Mouse (Mus musculus) heart, adult 2 months (tissue): ENCODE results near the gene Fam83e.

Source experiments
- CTCF ChIP-seq: fragments of 200-600 bp; IDR thresholded peaks from 2 replicates; pipeline ENCODE4 v1.8.1; 2022; ENCODE audit warnings: antibody characterized with exemption, mild to moderate bottlenecking, moderate library complexity
- EP300 ChIP-seq: fragments of 200-500 bp; IDR thresholded peaks from 2 replicates; pipeline ENCODE4 v1.6.1; 2011; ENCODE audit warnings: low read depth, low read length, control low read depth; ENCODE audit not compliant: insufficient read depth
- POLR2A ChIP-seq: fragments of 200-500 bp; IDR thresholded peaks from 2 replicates; pipeline ENCODE4 v1.6.1; 2011; ENCODE audit warnings: mild to moderate bottlenecking, low read depth, low read length, control low read depth; ENCODE audit not compliant: insufficient read depth

GRCm38 (mm10) chr7:45721234-45721571 is 191 bp downstream of the Fam83e start:
- TF ChIP-seq POLR2A = no peak
- no peak for TF ChIP-seq EP300
- no peak for TF ChIP-seq CTCF
